Mouse (Mus musculus) forebrain, embryonic 16.5 days (tissue): ENCODE data around the gene Tpm1. TPM values are rescaled to one million over a fixed set of nuclear protein-coding genes. Genes with fewer than 3 reads are reported as not detected.
A peak's percentile ranks its signal among the peaks of the same experiment; 100 is the strongest.

ENCODE experiments used
- ATAC-seq: fragments of 200-750 bp; cut with Nextera tagmentation; 2 replicates; pipeline ENCODE4 v1.8.0; 2017; ENCODE audit warnings: mild to moderate bottlenecking, moderate library complexity
- H3K27ac ChIP-seq: fragments of 300-500 bp; sonication (generic); 2 replicates; pipeline ENCODE4 v1.5.1; 2014; ENCODE audit warnings: low read length, control low read depth
- H3K27me3 ChIP-seq: fragments of 300-500 bp; sonication (generic); replicated peaks from 2 replicates; pipeline ENCODE4 v1.6.1; 2014; ENCODE audit warnings: low read length; ENCODE audit not compliant: control insufficient read depth, insufficient read depth
- H3K36me3 ChIP-seq: fragments of 300-500 bp; sonication (generic); 2 replicates; pipeline ENCODE4 v1.6.1; 2014; ENCODE audit not compliant: control insufficient read depth, insufficient read depth
- H3K4me1 ChIP-seq: fragments of 300-500 bp; sonication (generic); replicated peaks from 2 replicates; pipeline ENCODE4 v1.6.1; 2014; ENCODE audit warnings: low read length; ENCODE audit not compliant: control insufficient read depth, insufficient read depth
- H3K4me2 ChIP-seq: fragments of 300-500 bp; sonication (generic); 2 replicates; pipeline ENCODE4 v1.6.1; 2014; ENCODE audit warnings: mild to moderate bottlenecking, low read length, control low read depth
- H3K4me3 ChIP-seq: fragments of 300-500 bp; sonication (generic); replicated peaks from 2 replicates; pipeline ENCODE4 v1.5.1; 2014; ENCODE audit warnings: mild to moderate bottlenecking, low read length, control low read depth
- H3K9ac ChIP-seq: fragments of 300-500 bp; sonication (generic); replicated peaks from 2 replicates; pipeline ENCODE4 v1.6.1; 2014; ENCODE audit warnings: low read depth, low read length, control low read depth
- H3K9me3 ChIP-seq: fragments of 300-500 bp; sonication (generic); 2 replicates; pipeline ENCODE4 v1.6.1; 2016; ENCODE audit warnings: low read length; ENCODE audit not compliant: control insufficient read depth
- WGBS: fragments of 180-500 bp; shearing (Covaris S2); extraction: QIAGEN DNeasy Blood & Tissue Kit; methylation state at CpG from one replicate; pipeline ENCODE4 v1.1.7; 2014; 5-methylcytosine and 5-hydroxymethylcytosine counted together
- polyA plus RNA-seq: library from polyadenylated mRNA; unstranded; fragments of >200 nt; fragmentation: Nextera tagmentation; extraction: Ambion mirVana; gene quantifications from 2 replicates; pipeline ENCODE4 v1.2.1, GENCODE M21; 2015

Tpm1 gene
- polyA plus RNA-seq, 1 experiment from 2014 or later: 120 TPM

DNA sequence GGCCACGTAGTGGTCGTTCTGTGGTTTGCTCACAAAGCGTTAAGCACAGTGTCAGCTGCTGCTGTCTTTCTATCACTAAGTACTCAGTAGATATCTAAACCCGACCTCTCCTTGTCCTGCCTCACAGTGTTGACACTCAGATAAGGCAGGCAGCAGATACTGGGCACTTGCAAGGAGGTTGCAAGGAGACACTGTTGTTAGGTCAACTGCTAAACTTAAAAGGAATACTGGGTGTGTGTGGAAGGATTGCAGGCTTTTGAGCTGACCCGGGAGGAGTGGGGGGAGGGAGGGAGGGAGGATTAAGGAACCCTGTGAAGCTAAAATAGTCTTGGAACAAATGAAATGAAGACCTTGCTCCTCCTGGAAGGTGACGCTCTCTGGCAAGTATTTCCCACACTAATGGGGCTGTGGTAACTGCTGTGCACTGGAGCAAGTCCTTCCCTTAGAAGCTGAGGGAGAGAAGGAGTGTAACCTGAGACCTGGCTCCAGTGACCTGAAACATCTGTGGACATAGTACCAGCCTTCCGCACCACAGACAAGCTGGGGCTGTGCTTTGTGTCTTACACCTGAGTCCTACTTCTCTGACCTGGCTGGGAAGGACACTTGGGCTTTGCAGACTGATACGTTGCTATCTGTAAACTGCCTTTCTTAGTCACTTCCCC lies 28.6 kb upstream of the Tpm1 start:
- Histone ChIP-seq H3K27me3 (no peaks in the 10 kb centered on the region), H3K36me3 (no peaks in the 10 kb centered on the region), H3K4me2 (no peak overlapping the region), H3K4me1 (no peaks in the 10 kb centered on the region), H3K27ac (no peak overlapping the region), H3K4me3 (no peak overlapping the region), H3K9ac (no peak overlapping the region), H3K9me3 (no peaks in the 10 kb centered on the region)
- ATAC-seq: no peak
- 27% methylated on average over 8 of the region's 8 CpGs for WGBS

DNA sequence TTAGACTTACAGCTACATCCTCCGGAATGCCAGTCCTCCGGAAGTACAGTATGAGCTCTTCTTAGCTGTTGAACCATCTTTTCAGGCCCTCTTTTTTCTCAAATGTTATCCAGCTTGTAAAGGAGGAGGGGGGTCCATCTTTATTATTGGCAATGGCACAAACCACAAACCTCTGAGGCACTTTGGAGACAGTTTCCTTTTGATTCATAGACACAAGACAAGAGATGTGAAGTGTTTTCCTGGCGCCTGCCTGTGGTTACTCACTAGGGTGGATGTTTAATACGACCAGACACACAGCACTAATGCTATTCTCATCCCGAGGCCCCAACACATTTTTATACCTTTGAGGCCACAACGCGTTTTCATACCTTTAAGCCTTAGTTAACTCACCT lies 28.1 kb upstream of the Tpm1 start:
- ATAC-seq: no peak
- Histone ChIP-seq H3K9ac (no peak overlapping the region), H3K36me3 (no peaks in the 10 kb centered on the region), H3K9me3 (no peaks in the 10 kb centered on the region), H3K4me3 (no peak overlapping the region), H3K4me1 (no peaks in the 10 kb centered on the region), H3K27ac (no peak overlapping the region), H3K4me2 (no peak overlapping the region), H3K27me3 (no peaks in the 10 kb centered on the region)
- 69% methylated on average over 7 of the region's 7 CpGs for WGBS

DNA sequence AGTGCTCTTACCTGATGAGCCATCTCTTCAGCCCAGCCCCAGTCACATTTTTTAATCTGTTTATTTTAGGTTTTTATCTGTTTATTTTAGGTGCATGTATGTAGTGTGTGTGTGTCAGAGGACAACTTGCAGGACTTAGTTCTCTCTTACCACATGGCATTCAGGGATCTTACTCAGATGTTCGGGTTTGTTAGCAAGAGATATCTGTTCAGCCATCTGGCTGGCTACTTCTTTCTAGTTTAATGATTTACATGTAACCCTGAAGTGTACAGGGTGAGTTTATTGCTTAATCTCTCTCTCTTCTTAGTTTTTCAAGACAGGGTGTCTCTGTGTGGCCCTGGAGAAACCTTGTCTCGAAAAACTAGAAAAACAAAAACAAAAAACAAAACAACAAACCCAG lies 23.0 kb upstream of the Tpm1 start:
- Histone ChIP-seq H3K27me3 (no peaks in the 10 kb centered on the region), H3K4me1 (no peaks in the 10 kb centered on the region), H3K4me3 (no peak overlapping the region), H3K36me3 (no peaks in the 10 kb centered on the region), H3K4me2 (no peak overlapping the region), H3K27ac (no peak overlapping the region), H3K9me3 (no peaks in the 10 kb centered on the region), H3K9ac (no peak overlapping the region)
- ATAC-seq: no peak
- WGBS: 60% methylated on average over 2 of the region's 2 CpGs

DNA sequence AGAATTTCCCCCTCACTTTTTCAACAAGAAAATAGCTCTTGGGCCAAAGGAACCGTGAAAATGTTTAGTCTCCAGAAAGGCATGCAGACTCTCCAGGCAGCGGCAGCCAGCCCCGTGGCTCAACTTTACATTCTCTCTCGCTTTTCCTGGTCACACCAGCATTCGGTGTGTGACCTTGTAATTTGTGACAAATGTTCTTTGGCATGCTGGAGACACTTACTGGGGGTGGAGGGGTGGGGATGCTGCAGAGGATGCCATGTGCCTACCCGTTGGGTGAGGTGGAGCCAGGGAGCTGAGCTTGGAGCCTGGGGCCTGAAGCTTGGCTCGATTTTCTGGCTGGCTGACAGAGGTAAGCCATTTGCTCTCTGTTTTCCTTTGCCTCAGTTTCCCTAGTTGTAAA lies 22.4 kb upstream of the Tpm1 start:
- 44% methylated on average over 7 of the region's 7 CpGs for WGBS
- Histone ChIP-seq H3K27ac (no peak overlapping the region), H3K4me2 (no peak overlapping the region), H3K9me3 (no peaks in the 10 kb centered on the region), H3K4me1 (no peaks in the 10 kb centered on the region), H3K9ac (no peak overlapping the region), H3K4me3 (no peak overlapping the region), H3K36me3 (no peaks in the 10 kb centered on the region), H3K27me3 (no peaks in the 10 kb centered on the region)
- no peak for ATAC-seq

DNA sequence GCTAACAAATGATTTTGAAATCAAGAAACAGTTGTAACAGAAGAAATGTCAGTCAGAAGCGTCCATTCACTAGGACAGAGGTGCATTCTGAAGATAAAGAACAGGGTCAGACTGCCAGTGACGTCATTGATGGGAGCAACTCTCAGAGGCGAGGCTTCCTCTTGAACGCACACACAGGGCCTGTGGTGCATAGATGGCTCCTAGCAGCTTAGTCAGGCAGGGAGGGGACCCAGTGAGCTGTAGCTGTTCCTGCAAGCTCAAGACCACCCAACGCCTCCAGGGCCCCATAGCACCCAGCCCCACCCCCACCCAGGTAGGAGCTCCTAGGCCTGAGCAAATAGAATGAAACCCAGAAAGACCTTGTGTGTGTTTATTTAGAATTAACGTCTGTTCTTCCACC lies 21.9 kb upstream of the Tpm1 start:
- H3K36me3 ChIP-seq: no peaks in the 10 kb centered on the region
- H3K9ac ChIP-seq: no peak overlapping the region
- no peak for ATAC-seq
- WGBS: 25% methylated on average over 6 of the region's 6 CpGs
- H3K4me2 ChIP-seq: no peak overlapping the region
- H3K4me1 ChIP-seq: no peaks in the 10 kb centered on the region
- H3K27me3 ChIP-seq: no peaks in the 10 kb centered on the region
- H3K4me3 ChIP-seq: no peak overlapping the region
- H3K27ac ChIP-seq: no peak overlapping the region
- H3K9me3 ChIP-seq: no peaks in the 10 kb centered on the region

DNA sequence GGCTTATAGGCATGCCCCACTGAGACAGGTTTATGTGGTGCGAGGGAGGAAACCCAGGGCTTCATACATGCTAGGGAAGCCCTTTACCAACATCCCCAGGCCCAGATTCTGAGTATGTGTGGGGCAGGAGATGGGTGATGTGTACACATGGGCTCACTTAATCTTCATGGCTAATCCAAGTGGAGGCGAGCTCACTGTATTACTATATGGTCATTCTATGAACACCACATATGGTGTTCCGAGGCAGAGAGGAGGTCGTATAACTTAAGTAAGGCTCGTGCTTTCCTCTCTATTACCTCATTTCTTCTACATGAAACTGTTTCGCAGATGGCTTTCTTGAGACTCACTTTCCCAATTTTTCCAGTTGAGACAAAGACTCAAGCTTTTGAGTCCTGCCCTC lies 17.4 kb upstream of the Tpm1 start:
- ATAC-seq: no peak
- Histone ChIP-seq H3K4me3 (no peak overlapping the region), H3K27me3 (no peaks in the 10 kb centered on the region), H3K4me1 (no peaks in the 10 kb centered on the region), H3K27ac (no peak overlapping the region), H3K9me3 (no peaks in the 10 kb centered on the region), H3K4me2 (no peak overlapping the region), H3K36me3 (no peaks in the 10 kb centered on the region), H3K9ac (no peak overlapping the region)
- 97% methylated on average over 6 of the region's 6 CpGs for WGBS

DNA sequence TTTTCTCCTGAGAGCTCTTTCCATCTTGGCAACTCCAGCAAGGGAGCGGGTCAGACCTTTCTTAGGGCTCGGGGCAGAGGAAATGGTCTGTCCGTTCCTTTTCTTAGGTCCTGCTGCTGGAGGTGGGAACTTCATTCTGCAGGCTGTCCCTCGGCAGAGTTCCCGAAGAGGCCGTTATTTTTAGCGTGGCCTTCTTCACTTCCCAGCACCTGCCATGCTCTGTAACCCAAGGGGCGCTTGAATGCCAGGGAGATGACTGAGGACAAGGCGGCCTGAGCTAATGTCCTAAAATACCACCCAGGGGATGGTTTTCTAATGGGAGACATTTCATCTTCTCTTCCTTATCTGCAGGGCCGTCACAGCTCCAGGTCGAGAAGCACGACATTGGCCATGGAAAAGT lies 10.5 kb upstream of the Tpm1 start:
- no peaks in the 10 kb centered on the region for H3K9me3 ChIP-seq
- ATAC-seq: no peak
- 80% methylated on average over 12 of the region's 12 CpGs for WGBS
- no peak overlapping the region for H3K27ac ChIP-seq
- H3K4me2 ChIP-seq: no peak overlapping the region
- H3K4me1 ChIP-seq: no peaks in the 10 kb centered on the region
- no peaks in the 10 kb centered on the region for H3K36me3 ChIP-seq
- no peaks in the 10 kb centered on the region for H3K27me3 ChIP-seq
- no peak overlapping the region for H3K9ac ChIP-seq
- H3K4me3 ChIP-seq: no peak overlapping the region

DNA sequence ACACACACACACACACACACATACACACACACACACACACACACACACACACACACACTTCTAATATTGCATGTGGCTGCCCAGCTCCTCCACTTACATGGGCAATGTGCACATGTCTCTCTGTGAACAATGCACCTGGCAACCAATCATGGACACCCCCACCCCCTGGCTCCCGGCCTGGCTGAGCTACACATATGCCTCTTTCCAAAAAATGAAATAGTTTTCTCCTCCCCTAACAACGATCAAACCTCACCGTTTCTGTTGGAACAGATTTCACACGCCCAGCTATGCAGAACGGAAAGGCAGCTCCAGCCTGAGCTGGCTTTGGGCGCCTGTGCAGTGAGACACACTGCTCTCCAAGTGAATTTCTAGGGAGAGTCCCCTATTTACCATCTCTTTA lies 9.2 kb upstream of the Tpm1 start:
- no peaks in the 10 kb centered on the region for H3K4me1 ChIP-seq
- H3K9me3 ChIP-seq: no peaks in the 10 kb centered on the region
- H3K27me3 ChIP-seq: no peaks in the 10 kb centered on the region
- H3K4me2 ChIP-seq: no peak overlapping the region
- WGBS: 56% methylated on average over 6 of the region's 6 CpGs
- peak; percentile 84 for ATAC-seq
- H3K4me3 ChIP-seq: no peak overlapping the region
- no peak overlapping the region for H3K27ac ChIP-seq
- H3K9ac ChIP-seq: no peak overlapping the region
- no peaks in the 10 kb centered on the region for H3K36me3 ChIP-seq

DNA sequence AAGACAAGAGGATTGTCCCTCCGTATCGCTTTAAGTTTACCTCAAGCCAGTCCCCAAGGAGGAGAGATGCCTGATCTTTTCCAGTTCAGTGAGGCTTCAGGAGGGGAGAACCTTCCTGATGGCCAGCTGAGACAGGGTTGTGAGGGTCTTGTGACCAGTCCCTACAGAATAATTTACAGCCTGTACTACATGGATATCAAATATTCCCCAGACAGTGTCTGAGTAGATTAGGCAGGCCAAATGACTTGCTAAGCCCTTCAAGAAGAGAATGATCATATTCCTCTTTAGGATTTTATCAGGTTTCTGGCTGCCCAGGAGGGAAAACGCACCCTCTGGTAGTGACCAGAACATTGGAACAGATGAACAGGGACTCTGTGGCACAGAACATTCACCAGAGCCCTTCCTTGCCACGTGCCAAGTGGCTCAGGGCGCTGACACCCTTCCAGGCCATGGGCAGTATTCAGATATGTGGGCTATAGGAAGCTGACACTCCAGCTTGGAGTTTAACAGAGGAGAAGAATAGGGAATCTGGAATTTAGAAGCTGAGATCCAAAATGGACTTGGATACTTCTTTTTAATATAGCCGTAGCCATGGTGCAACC lies 1.6 kb upstream of the Tpm1 start:
- 84% methylated on average over 6 of the region's 6 CpGs for WGBS
- ATAC-seq: no peak

DNA sequence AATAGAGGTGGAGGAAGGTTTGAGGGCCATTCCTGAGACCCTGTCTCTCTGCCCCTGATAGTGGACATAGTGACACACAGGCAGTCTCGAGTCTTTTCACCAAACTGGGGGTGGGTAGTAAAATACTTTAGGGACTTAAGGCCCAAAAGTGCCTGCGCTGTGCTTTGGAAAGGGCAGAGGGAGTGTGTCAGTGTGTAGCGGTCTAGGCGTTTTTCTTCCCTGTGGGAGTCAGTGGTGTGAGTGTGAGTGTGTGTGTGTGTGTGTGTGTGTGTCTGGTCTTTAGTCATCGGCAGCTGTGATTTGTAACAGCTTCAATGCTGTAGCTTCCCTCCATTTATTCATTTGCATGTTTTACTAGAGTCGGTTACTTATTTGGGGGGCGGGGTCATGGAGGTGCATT lies 630 bp upstream of the Tpm1 start:
- ATAC-seq: no peak
- no peak overlapping the region; the same call in 1 of the 2 replicates for H3K4me3 ChIP-seq
- H3K27me3 ChIP-seq: peaks cover 27% of the 10 kb centered on the region
- H3K9ac ChIP-seq: no peak overlapping the region
- no peaks in the 10 kb centered on the region for H3K36me3 ChIP-seq
- peaks cover 27% of the 10 kb centered on the region for H3K4me1 ChIP-seq
- H3K4me2 ChIP-seq: peak overlapping the region; percentile 94; the same call in 1 of the 2 replicates
- 22% methylated on average over 7 of the region's 7 CpGs for WGBS
- no peak overlapping the region for H3K27ac ChIP-seq
- H3K9me3 ChIP-seq: no peaks in the 10 kb centered on the region

More for the DNA sequence above, 1.6 kb upstream of the Tpm1 start:
- peaks cover 25% of the 10 kb centered on the region for H3K27me3 ChIP-seq
- no peak overlapping the region for H3K9ac ChIP-seq
- no peak overlapping the region for H3K4me3 ChIP-seq
- no peaks in the 10 kb centered on the region for H3K9me3 ChIP-seq
- H3K36me3 ChIP-seq: no peaks in the 10 kb centered on the region
- H3K27ac ChIP-seq: no peak overlapping the region
- no peak overlapping the region for H3K4me2 ChIP-seq
- peaks cover 27% of the 10 kb centered on the region for H3K4me1 ChIP-seq
